Mouse (Mus musculus) central nervous system, embryonic 11.5 days (tissue): ENCODE measurements around the gene Mon1a. TPM values are rescaled to one million over a fixed set of nuclear protein-coding genes. Genes with fewer than 3 reads are reported as not detected.

Source experiments
- polyA plus RNA-seq: library from polyadenylated mRNA; depleted of rRNA; stranded (reverse); fragments of >200 nt; gene quantifications from 2 replicates; pipeline ENCODE4 v1.2.3, GENCODE M21; 2012; rRNA removed

The Mon1a gene
- polyA plus RNA-seq = 11.7 and 16.7 TPM in 2 replicates

DNA sequence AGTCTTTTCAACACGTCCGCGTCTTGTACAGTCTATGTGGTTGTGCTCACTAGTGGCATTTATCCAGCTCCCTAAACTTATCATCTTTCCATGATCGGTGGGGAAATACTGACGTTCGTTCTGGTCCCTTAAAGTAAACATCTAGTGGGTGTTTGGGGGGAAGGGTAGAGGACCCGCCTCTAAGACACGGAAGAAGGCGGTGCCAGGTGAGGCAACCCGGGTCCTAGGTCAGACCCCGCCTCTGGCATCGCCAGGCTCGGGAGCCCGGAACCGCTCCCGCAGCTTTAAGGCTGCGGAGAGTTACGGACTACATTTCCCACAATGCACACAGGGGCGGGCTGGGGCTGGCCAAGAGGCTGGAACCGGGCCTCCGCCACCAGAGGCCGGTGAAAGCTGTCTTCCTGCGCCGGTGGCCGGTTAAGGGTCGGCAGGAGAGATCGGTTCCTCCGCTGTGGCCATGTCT is at the start of gene Mon1a:
Mon1a (plus strand) TSS at position 348 of the 463 bp plus-strand sequence.

DNA sequence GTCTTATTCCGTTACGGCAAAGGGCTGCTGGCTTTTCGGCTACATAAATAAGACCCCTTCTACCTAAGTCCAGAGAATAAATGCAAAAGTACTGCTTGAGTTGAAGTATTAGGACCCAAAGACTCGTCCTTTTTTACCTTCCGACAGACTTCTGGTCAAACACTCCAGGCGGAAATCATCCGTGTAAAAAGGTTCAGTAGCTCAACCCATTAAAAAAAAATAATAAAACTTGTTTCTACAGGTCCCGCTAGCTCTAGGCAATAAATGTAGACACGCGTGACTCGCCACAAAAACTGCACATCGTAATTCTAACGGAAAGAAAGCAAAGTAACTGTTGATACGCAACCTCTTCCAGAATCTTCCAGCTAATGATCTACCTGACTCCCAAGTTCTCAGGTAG is 14.8 kb upstream of the Mon1a start, which contains the start of gene Rbm6:
Rbm6 (minus strand) TSS at position 101 of the 400 bp plus-strand sequence.

DNA sequence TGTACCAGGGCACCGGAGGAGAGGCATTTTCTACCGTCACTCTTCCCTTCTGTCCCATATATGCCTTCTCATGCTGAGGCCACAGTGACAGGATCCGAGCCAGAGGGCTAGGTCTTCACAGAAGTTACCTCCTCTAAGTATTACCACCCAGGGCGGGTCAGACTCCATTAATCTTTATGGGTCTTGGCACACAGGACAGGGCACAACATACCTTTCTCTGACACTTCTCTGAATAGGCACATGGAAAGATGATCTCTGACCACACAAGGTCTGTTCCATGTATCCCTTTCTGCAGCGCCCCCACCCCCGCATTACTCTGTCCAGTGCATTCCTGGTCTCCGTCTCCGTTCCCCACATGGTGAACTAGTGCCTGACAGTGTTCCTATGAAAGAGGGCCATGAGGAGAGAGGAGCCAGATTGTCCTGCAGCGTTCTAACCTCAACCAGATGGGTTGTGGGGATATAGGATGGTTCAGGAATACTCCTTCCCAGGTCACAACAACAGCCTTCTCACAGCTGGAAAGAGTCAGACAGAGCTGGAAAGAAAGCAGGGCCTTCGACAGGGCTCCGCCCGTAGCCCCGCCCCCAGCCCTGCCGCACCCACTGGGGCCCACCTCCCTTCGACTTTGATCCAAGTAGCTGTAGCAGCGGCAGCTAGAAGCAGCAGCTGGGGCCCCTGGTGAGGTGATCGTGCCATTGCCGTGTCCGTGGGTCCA is 18.5 kb downstream of the Mon1a start, which contains the start of gene Mst1r:
Mst1r (plus strand) TSS at position 622 of the 715 bp plus-strand sequence.

DNA sequence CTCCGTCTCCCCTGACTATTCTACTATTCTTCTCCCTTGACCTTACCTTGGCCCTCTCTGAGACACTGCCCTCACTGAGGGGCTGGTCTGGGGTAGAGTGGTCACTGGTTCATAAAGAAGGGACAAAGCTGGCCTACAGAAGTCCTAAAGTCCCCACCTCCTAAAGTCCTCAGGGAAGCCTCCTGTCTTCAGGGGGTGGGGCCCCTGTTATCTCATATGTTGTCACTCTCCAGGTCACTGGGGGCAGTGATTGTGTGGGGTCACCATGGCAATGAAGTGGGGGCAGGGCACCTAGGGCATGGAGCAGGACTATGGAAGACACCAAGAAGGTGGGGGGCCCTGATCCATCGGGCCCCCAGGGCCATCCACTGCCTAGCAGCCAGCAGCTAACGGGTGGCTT is 40.2 kb downstream of the Mon1a start, which contains the start of gene Actl11:
Actl11 (plus strand) TSS at position 301 of the 400 bp plus-strand sequence.

DNA sequence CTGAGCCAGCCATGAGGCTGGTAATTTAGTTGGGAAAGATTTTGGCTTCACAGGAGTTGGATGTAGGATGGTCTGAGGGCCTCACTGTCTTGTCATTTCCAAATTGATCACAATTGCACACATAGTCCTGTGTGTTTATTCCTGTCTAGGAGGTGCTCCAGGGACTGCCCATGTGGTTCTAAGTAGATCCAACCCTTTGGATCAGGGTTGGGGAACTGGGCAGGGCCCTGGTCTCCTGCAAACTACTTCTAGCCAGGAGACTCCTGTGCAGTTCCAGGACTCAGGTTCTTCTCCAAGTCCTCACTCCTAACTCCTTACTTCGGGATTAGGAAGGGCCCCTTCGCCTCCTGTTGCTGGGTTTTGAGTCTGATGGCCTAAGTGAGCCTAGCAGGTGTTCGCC is 47.4 kb downstream of the Mon1a start, which contains the start of gene Camkv:
Camkv (plus strand) TSS at position 301 of the 400 bp plus-strand sequence.

DNA sequence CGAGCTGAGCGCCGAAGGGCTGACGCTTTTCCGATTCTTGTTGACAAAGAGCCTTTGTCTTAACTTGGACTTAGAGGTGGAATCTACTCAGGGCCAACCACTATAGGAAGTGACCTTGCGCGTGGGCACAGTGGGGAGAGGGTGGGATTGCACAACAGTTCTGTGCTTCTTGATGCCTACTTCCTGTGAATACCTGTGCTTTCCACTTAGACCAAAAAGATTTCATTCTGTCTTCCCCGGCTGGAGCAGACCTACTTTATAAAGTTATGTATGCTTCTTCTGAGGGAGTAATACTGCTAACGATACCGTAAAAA is 61.9 kb downstream of the Mon1a start, which contains the start of gene Traip:
Traip (plus strand) TSS at position 215 of the 314 bp plus-strand sequence.

Other genes starting within 250 kb of the Mon1a start
- gene Slc38a3, start 218.6 kb upstream of the Mon1a start, polyA plus RNA-seq = 11.8 and 17.3 TPM in 2 replicates
- gene Gnat1, start 208.4 kb upstream of the Mon1a start, polyA plus RNA-seq = 0.21 and 0.30 TPM in 2 replicates
- gene Sema3f, start 177.7 kb upstream of the Mon1a start, polyA plus RNA-seq = 65.6 and 115 TPM in 2 replicates
- gene Rbm5, start 117.2 kb upstream of the Mon1a start, polyA plus RNA-seq = 180 and 206 TPM in 2 replicates
- gene Rbm6, start 14.9 kb upstream of the Mon1a start, polyA plus RNA-seq = 98.8 and 117 TPM in 2 replicates
- 2.6 and 5.0 TPM in 2 replicates for gene Mst1r, start 18.7 kb downstream of the Mon1a start, polyA plus RNA-seq
- gene Actl11, start 40.3 kb downstream of the Mon1a start, polyA plus RNA-seq = not detected in 2 replicates
- gene Camkv, start 47.5 kb downstream of the Mon1a start, polyA plus RNA-seq = 11.2 and 14.5 TPM in 2 replicates
- 17.5 and 37.1 TPM in 2 replicates for gene Traip, start 62.0 kb downstream of the Mon1a start, polyA plus RNA-seq
- gene Uba7, start 87.4 kb downstream of the Mon1a start, polyA plus RNA-seq = 13.7 and 17.7 TPM in 2 replicates
- gene Gm20661, start 94.9 kb downstream of the Mon1a start, polyA plus RNA-seq = 1.9 and 5.9 TPM in 2 replicates
- 31.0 and 53.6 TPM in 2 replicates for gene Inka1, start 97.7 kb downstream of the Mon1a start, polyA plus RNA-seq
- 9.7 and 21.1 TPM in 2 replicates for gene Cdhr4, start 104.3 kb downstream of the Mon1a start, polyA plus RNA-seq
- 0.68 and 4.3 TPM in 2 replicates for gene Gm20662, start 108.2 kb downstream of the Mon1a start, polyA plus RNA-seq
- gene Ip6k1, start 114.3 kb downstream of the Mon1a start, polyA plus RNA-seq = 70.0 and 86.6 TPM in 2 replicates
- 16.1 and 20.8 TPM in 2 replicates for gene Gmppb, start 161.1 kb downstream of the Mon1a start, polyA plus RNA-seq
- 1.9 and 2.9 TPM in 2 replicates for gene Amigo3, start 165.0 kb downstream of the Mon1a start, polyA plus RNA-seq
- 0.83 and 0.87 TPM in 2 replicates for gene Mst1, start 192.3 kb downstream of the Mon1a start, polyA plus RNA-seq
- gene Rnf123, start 195.2 kb downstream of the Mon1a start, polyA plus RNA-seq = 56.8 and 62.6 TPM in 2 replicates
- gene Apeh, start 206.5 kb downstream of the Mon1a start, polyA plus RNA-seq = 65.8 and 71.6 TPM in 2 replicates